Mouse (Mus musculus): ENCODE results near the gene Cdkal1. TPM values are rescaled to one million over a fixed set of nuclear protein-coding genes. Genes with fewer than 3 reads are reported as not detected.

The Cdkal1 gene
- total and polyA plus RNA-seq, 3 experiments: 8.7 to 13.7 (median 9.5) TPM

- in situ Hi-C loops (cut with MboI; ENCODE audit: low pct_ligation_motif_present, low pct_unique_long_range_greater_than_20kb, low sequenced_read_pairs): loop anchor here (25.0 kb wide), 1 partner anchor 358 kb away; the partner anchor contains the start of gene Sox4
- no peaks in the 10 kb centered on the region for H3K79me2 ChIP-seq (replicated peaks; ENCODE audit: control insufficient read depth, extremely low read depth, insufficient read depth, poor library complexity, severe bottlenecking)
- no peak overlapping the region for H3K27ac ChIP-seq (ENCODE audit: insufficient read depth, low read depth)
- dilution Hi-C loops (cut with MboI; ENCODE audit: extremely low pct_ligation_motif_present, extremely low pct_unique_long_range_greater_than_20kb, low sequenced_read_pairs): no loop called here
- no peak overlapping the region for H3K4me3 ChIP-seq (replicated peaks in 1 of 3; ENCODE audit: low read depth in 2 of 3, low read length in 2 of 3, poor library complexity in 1 of 3)
- peaks cover 4 to 14% of the 10 kb centered on the region in 2 experiments for H3K36me3 ChIP-seq (replicated peaks in 1 of 2; ENCODE audit: control insufficient read depth in 1 of 2, insufficient read depth in 1 of 2, low read length in 1 of 2)
- no peaks in the 10 kb centered on the region for H3K4me1 ChIP-seq (ENCODE audit: control insufficient read depth in 1 of 2, insufficient read depth in 2 of 2)
- H3K4me2 ChIP-seq (ENCODE audit: insufficient read depth, low read depth, poor library complexity, severe bottlenecking): no peak overlapping the region
- H3K27me3 ChIP-seq (replicated peaks): no peaks in the 10 kb centered on the region
- no peak for DNase-seq (ENCODE audit: extremely low read depth)
- H3K9ac ChIP-seq (ENCODE audit: insufficient read depth, low read depth): no peak overlapping the region
- no peak for TF ChIP-seq ETS1 (conservative IDR thresholded peaks at IDR 0.05; ENCODE audit: low read depth, low read length)
- no peak for TF ChIP-seq MXI1 (IDR thresholded peaks at IDR 0.05; ENCODE audit: low read depth, low read length)
- no peak for TF ChIP-seq CTCF (conservative IDR thresholded peaks at IDR 0.05 in 1 of 2, IDR thresholded peaks at IDR 0.05 in 1 of 2; ENCODE audit: low read depth in 2 of 2, low read length in 2 of 2)
- TF ChIP-seq GABPA (IDR thresholded peaks at IDR 0.05; ENCODE audit: insufficient replicate concordance, low read depth, low read length): no peak
- no peak for TF ChIP-seq MYC (IDR thresholded peaks at IDR 0.05; ENCODE audit: low read depth, low read length)
- no peak for TF ChIP-seq RAD21 (IDR thresholded peaks at IDR 0.05; ENCODE audit: low read depth, low read length)
- no peak for TF ChIP-seq JUN (IDR thresholded peaks at IDR 0.05; ENCODE audit: insufficient read depth, low read depth, low read length)
- TF ChIP-seq ZKSCAN1 (IDR thresholded peaks at IDR 0.05; ENCODE audit: borderline replicate concordance, low read depth, low read length): no peak
- no peak for TF ChIP-seq HCFC1 (IDR thresholded peaks at IDR 0.05; ENCODE audit: low read depth, low read length)
- TF ChIP-seq USF2 (conservative IDR thresholded peaks at IDR 0.05; ENCODE audit: low read depth, low read length): no peak
- no peak for TF ChIP-seq NRF1 (IDR thresholded peaks at IDR 0.05; ENCODE audit: low read depth, low read length)
- TF ChIP-seq SIN3A (IDR thresholded peaks at IDR 0.05; ENCODE audit: low read length): no peak
- no peak for TF ChIP-seq CHD1 (IDR thresholded peaks at IDR 0.05; ENCODE audit: low read depth, low read length)
- TF ChIP-seq ZMIZ1 (IDR thresholded peaks at IDR 0.05; ENCODE audit: low read depth, low read length): no peak
- no peak for TF ChIP-seq JUND (conservative IDR thresholded peaks at IDR 0.05; ENCODE audit: low read depth, low read length)
- TF ChIP-seq TBP (conservative IDR thresholded peaks at IDR 0.05; ENCODE audit: low read depth, low read length): no peak
- no peak for TF ChIP-seq SMC3 (IDR thresholded peaks at IDR 0.05; ENCODE audit: low read depth, low read length)
- TF ChIP-seq CHD2 (IDR thresholded peaks at IDR 0.05; ENCODE audit: low read length): no peak
- no peaks in the 10 kb centered on the region for H3K9me3 ChIP-seq (replicated peaks; ENCODE audit: low read length)
These were observed 535.1 kb downstream of the Cdkal1 start for GRCm38 (mm10) chr13:29320421-29320820.

GRCm38 (mm10) chr13:29317703-29318102, 537.8 kb downstream of the Cdkal1 start:
- Histone ChIP-seq H3K4me1 (ENCODE audit: control insufficient read depth in 1 of 2, insufficient read depth in 2 of 2) (no peaks in the 10 kb centered on the region), H3K79me2 (replicated peaks; ENCODE audit: control insufficient read depth, extremely low read depth, insufficient read depth, poor library complexity, severe bottlenecking) (no peaks in the 10 kb centered on the region), H3K4me3 (replicated peaks in 1 of 3; ENCODE audit: low read depth in 2 of 3, low read length in 2 of 3, poor library complexity in 1 of 3) (no peak overlapping the region), H3K36me3 (replicated peaks in 1 of 2; ENCODE audit: control insufficient read depth in 1 of 2, insufficient read depth in 1 of 2, low read length in 1 of 2) (no peaks in the 10 kb centered on the region), H3K9ac (ENCODE audit: insufficient read depth, low read depth) (no peak overlapping the region), H3K27me3 (replicated peaks) (no peaks in the 10 kb centered on the region), H3K9me3 (replicated peaks; ENCODE audit: low read length) (no peaks in the 10 kb centered on the region), H3K4me2 (ENCODE audit: insufficient read depth, low read depth, poor library complexity, severe bottlenecking) (no peak overlapping the region), H3K27ac (ENCODE audit: insufficient read depth, low read depth) (no peak overlapping the region)
- dilution Hi-C loops (cut with MboI; ENCODE audit: extremely low pct_ligation_motif_present, extremely low pct_unique_long_range_greater_than_20kb, low sequenced_read_pairs): no loop called here
- DNase-seq (ENCODE audit: extremely low read depth): no peak
- in situ Hi-C loops (cut with MboI; ENCODE audit: low pct_ligation_motif_present, low pct_unique_long_range_greater_than_20kb, low sequenced_read_pairs): loop anchor here (25.0 kb wide), 1 partner anchor 355 kb away; the partner anchor contains the start of gene Sox4
- TF ChIP-seq ZC3H11A (IDR thresholded peaks at IDR 0.05; ENCODE audit: low read depth, low read length) (no peak), ETS1 (conservative IDR thresholded peaks at IDR 0.05; ENCODE audit: low read depth, low read length) (no peak), CHD1 (IDR thresholded peaks at IDR 0.05; ENCODE audit: low read depth, low read length) (no peak), JUND (conservative IDR thresholded peaks at IDR 0.05; ENCODE audit: low read depth, low read length) (no peak), ZKSCAN1 (IDR thresholded peaks at IDR 0.05; ENCODE audit: borderline replicate concordance, low read depth, low read length) (no peak), POLR2AphosphoS2 (IDR thresholded peaks at IDR 0.05; ENCODE audit: low read depth, low read length) (no peak), SIN3A (IDR thresholded peaks at IDR 0.05; ENCODE audit: low read length) (no peak), IRF4 (IDR thresholded peaks at IDR 0.05; ENCODE audit: low read depth, low read length) (no peak), USF2 (conservative IDR thresholded peaks at IDR 0.05; ENCODE audit: low read depth, low read length) (no peak), RAD21 (IDR thresholded peaks at IDR 0.05; ENCODE audit: low read depth, low read length) (no peak), CTCF (conservative IDR thresholded peaks at IDR 0.05 in 1 of 2, IDR thresholded peaks at IDR 0.05 in 1 of 2; ENCODE audit: low read depth in 2 of 2, low read length in 2 of 2) (no peak), USF1 (IDR thresholded peaks at IDR 0.05; ENCODE audit: low read depth, low read length) (no peak), KAT2A (IDR thresholded peaks at IDR 0.05; ENCODE audit: insufficient replicate concordance, low read length) (no peak), MAX (IDR thresholded peaks at IDR 0.05; ENCODE audit: low read length) (no peak), RCOR1 (conservative IDR thresholded peaks at IDR 0.05; ENCODE audit: low read depth, low read length) (no peak), NELFE (IDR thresholded peaks at IDR 0.05; ENCODE audit: low read depth, low read length) (no peak)
